Mouse (Mus musculus) thymus, adult 2 months (tissue): ENCODE measurements around the gene Ch25h. TPM values are rescaled to one million over a fixed set of nuclear protein-coding genes. Genes with fewer than 3 reads are reported as not detected.

Experiments used
- DNase-seq: peaks from one replicate; pipeline ENCODE4 v3.0.0; 2021
- H3K27ac ChIP-seq: fragments of 200-500 bp; 2 replicates; pipeline ENCODE4 v1.5.1; 2012; ENCODE audit warnings: low read length, control low read depth; ENCODE audit not compliant: control insufficient read depth, insufficient read depth
- H3K27me3 ChIP-seq: fragments of 200-500 bp; 2 replicates; pipeline ENCODE4 v1.6.1; 2012; ENCODE audit warnings: mild to moderate bottlenecking, low read length, moderate library complexity, mixed read lengths; ENCODE audit not compliant: control insufficient read depth, insufficient read depth
- H3K36me3 ChIP-seq: fragments of 200-500 bp; 2 replicates; pipeline ENCODE4 v1.6.1; 2012; ENCODE audit warnings: mild to moderate bottlenecking, low read length, moderate library complexity; ENCODE audit not compliant: control insufficient read depth, insufficient read depth
- H3K4me1 ChIP-seq: fragments of 200-500 bp; replicated peaks from 2 replicates; pipeline ENCODE4 v1.6.1; 2012; ENCODE audit warnings: low read length; ENCODE audit not compliant: control insufficient read depth, insufficient read depth
- H3K4me3 ChIP-seq: fragments of 200-500 bp; 2 replicates; pipeline ENCODE4 v1.5.1; 2012; ENCODE audit warnings: mild to moderate bottlenecking, low read length, control low read depth, moderate library complexity; ENCODE audit not compliant: control insufficient read depth, insufficient read depth
- CTCF ChIP-seq: fragments of 200-500 bp; IDR thresholded peaks from 2 replicates; pipeline ENCODE4 v1.5.1; 2012; ENCODE audit warnings: mild to moderate bottlenecking, control low read depth, low read length, moderate library complexity, borderline replicate concordance; ENCODE audit not compliant: control insufficient read depth, poor library complexity, insufficient read depth; ENCODE audit errors: extremely low read depth
- POLR2A ChIP-seq: fragments of 200-500 bp; IDR thresholded peaks from 2 replicates; pipeline ENCODE4 v1.6.1; 2012; ENCODE audit warnings: mild to moderate bottlenecking, low read length, control low read depth, moderate library complexity; ENCODE audit not compliant: control insufficient read depth, poor library complexity, insufficient read depth; ENCODE audit errors: extremely low read depth
- WGBS: fragments of 180-500 bp; shearing (Covaris S2); methylation state at CpG from one replicate; pipeline ENCODE4 v1.1.7; 2018; 5-methylcytosine and 5-hydroxymethylcytosine counted together
- polyA plus RNA-seq: library from polyadenylated mRNA; depleted of rRNA; stranded (reverse); fragments of >200 nt; gene quantifications from 2 replicates; pipeline ENCODE4 v1.2.3, GENCODE M21; 2012

Ch25h gene
- polyA plus RNA-seq, 1 experiment = 13.6 TPM

DNA sequence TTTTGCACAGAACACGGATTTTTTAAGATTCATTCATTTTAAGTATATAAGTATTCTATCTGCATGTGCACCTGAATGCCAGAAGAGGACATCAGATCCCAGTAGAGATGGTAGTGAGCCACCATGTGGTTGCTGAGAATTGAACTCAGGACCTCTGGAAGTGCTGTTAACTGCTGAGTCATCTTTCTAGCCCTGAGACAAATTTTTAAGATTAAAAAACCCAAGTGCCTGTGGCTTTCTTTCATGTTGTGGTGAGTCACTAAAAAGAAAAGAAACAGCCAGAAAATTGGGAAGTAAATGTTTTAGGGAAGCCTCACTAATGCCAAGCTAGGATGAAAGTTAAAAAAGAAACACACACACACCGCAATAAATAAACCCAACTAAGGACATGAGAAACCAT is 3.3 kb downstream of the Ch25h start:
- Histone ChIP-seq H3K27me3 (peaks cover 9% of the 10 kb centered on the region; the same call in 1 of the 2 replicates), H3K4me1 (peaks cover 16% of the 10 kb centered on the region), H3K36me3 (no peaks in the 10 kb centered on the region), H3K27ac (no peak overlapping the region), H3K4me3 (no peak overlapping the region)
- TF ChIP-seq POLR2A = no peak
- 45% methylated on average over 2 of the region's 2 CpGs for WGBS
- no peak for DNase-seq

DNA sequence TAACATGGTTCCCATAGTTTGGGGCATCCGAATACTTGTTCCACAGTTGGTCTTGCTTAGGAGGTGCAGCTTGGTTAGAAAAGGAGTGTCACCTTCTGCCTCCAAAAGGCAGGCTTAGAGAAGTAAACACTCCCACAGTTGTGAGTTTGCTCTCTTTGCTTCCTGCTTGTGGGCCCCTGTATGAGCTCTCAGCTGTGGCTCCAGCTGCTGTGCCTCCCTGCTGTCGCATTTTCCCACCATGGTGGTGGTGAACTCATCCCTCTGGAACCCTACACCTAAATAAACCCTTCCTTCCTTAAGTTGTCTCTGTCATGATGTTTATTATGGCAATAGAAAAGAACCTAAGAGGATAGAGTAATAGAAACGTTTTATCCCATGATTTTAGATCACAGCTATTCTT is 6.2 kb downstream of the Ch25h start:
- TF ChIP-seq POLR2A = no peak
- TF ChIP-seq CTCF = no peak
- Histone ChIP-seq H3K27me3 (no peaks in the 10 kb centered on the region), H3K27ac (no peak overlapping the region), H3K36me3 (no peaks in the 10 kb centered on the region), H3K4me1 (no peaks in the 10 kb centered on the region), H3K4me3 (no peak overlapping the region)
- no peak for DNase-seq
- WGBS = 69% methylated on average over 3 of the region's 3 CpGs

DNA sequence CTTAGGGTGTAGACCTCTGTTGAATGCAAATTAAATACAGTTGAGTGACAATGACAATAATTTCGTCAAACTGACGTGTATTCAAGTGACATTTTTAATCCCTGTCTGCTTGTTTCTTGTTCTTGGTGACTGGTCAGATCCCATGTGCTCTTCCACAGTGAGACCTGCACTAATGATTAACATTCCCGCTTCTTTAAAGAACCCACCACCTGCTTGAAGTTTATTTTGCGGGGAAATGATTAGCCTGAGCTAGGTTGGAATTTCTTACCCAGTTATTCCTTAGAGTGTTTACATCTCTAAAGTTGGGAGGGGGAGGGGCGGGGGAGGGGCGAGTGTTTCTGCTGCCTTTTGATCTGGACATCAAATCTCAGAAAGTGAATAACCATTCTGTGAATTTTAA is 6.7 kb downstream of the Ch25h start:
- Histone ChIP-seq H3K27me3 (no peaks in the 10 kb centered on the region), H3K36me3 (no peaks in the 10 kb centered on the region), H3K4me3 (no peak overlapping the region), H3K27ac (no peak overlapping the region), H3K4me1 (no peaks in the 10 kb centered on the region)
- TF ChIP-seq CTCF (no peak), POLR2A (no peak)
- 89% methylated on average over 6 of the region's 6 CpGs for WGBS
- no peak for DNase-seq

DNA sequence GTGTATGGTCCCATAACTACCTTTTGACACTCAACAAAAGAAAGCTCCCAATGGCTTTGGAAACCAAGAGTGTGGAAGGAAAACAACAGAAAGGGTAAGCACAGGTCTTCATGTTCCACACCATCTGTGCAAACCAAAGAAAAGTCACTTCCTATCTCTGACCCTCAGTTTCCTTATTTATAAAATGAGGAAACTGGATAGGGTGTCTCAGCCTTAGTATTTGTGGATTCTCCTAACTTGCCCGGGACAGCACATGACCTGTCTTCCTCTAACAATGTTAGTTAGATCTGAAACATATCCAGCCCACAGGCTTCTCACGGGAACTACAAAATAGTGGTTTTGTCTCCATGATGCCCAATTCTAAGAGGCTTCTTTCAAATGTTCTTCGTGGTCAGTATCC is 10.5 kb downstream of the Ch25h start:
- Histone ChIP-seq H3K36me3 (no peaks in the 10 kb centered on the region), H3K27me3 (no peaks in the 10 kb centered on the region), H3K4me1 (no peaks in the 10 kb centered on the region), H3K4me3 (no peak overlapping the region), H3K27ac (no peak overlapping the region)
- no peak for TF ChIP-seq CTCF
- no peak for TF ChIP-seq POLR2A
- WGBS = 53% methylated on average over 3 of the region's 3 CpGs
- DNase-seq = no peak

DNA sequence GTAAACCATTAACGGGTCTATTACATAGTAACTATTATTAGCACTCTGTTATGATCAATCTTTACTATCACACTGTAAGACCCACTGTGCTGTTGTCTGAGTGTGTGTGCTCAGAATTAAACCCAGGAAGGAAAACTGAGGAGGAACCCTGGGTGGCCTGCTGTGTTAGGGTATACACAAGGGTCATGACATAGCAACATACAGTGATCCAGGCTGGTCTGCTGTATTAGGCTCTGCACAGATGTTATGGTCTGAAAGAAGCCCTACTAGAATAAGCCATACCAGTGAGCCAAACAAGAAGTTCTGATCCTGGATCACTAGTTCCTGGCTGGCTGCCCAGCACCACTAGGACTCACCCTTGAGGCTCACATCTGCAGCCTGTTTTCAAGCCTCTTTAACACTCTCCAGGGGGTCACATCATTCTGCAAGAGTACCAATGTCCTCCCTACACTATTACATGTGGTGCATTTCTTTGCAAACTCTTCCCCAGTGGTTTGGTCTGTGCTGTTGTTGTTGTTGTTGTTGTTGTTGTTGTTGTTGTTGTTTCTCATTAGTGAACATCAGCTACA is 13.4 kb downstream of the Ch25h start:
- H3K27ac ChIP-seq = no peak overlapping the region
- no peaks in the 10 kb centered on the region for H3K36me3 ChIP-seq
- WGBS = 100% methylated on average over 1 of the region's 1 CpGs
- no peak for TF ChIP-seq CTCF
- no peak for TF ChIP-seq POLR2A
- no peaks in the 10 kb centered on the region for H3K4me1 ChIP-seq
- no peak overlapping the region for H3K4me3 ChIP-seq
- no peaks in the 10 kb centered on the region for H3K27me3 ChIP-seq
- no peak for DNase-seq

DNA sequence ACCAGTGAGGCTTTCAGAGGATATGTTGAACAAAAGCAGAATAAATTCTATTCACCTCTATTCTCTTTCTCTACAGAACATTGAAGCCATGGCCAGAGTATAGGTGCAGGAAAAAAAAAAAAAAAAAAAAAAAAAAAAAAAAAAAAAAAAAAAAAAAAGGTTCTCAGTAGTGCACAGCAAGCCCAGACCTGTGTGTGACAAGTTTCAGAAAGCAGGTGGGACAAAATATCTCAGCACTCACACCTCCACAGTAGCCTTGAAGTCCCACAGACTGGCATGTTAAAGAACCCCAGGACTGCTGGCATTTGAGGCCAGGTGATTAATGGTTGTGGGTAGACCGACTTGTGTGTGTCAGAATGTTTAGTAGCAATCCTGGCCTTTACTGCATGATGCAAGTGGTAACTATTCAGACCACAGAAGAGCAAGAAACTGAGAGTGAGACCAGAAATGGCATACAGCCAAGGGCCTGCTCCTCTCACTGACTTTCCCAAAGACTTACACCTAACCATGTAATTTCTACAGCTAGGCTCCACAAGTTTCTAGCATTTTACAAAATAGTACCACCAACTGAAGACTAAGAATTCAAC is 24.1 kb downstream of the Ch25h start:
- WGBS = 41% methylated on average over 1 of the region's 1 CpGs
- no peaks in the 10 kb centered on the region for H3K36me3 ChIP-seq
- no peak overlapping the region for H3K27ac ChIP-seq
- TF ChIP-seq CTCF = no peak
- no peak for TF ChIP-seq POLR2A
- no peak for DNase-seq
- no peak overlapping the region for H3K4me3 ChIP-seq
- H3K4me1 ChIP-seq = no peaks in the 10 kb centered on the region
- H3K27me3 ChIP-seq = no peaks in the 10 kb centered on the region

DNA sequence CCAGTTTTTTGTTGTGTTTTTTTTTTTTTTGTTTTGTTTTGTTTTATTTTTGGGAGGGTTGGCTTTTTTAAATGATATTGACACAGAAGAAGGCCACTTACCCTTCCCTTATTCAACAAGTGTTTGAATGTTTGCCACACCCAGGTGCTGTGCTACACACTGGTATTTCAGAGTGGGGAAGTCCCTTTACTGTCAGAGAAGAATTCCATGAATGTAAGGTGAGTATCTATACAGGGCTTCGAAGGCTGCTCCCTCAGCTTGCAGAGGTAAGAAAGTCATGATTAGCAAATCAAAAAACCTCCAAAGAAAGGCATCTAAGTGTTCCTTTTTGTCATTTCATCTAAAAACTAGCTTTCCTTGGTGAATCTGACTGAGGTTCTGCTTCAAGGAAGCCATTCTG is 26.1 kb downstream of the Ch25h start:
- Histone ChIP-seq H3K27me3 (no peaks in the 10 kb centered on the region), H3K27ac (no peak overlapping the region), H3K4me1 (no peaks in the 10 kb centered on the region), H3K4me3 (no peak overlapping the region), H3K36me3 (no peaks in the 10 kb centered on the region)
- no peak for DNase-seq
- WGBS = 97% methylated on average over 1 of the region's 1 CpGs
- no peak for TF ChIP-seq POLR2A
- no peak for TF ChIP-seq CTCF
